Mouse (Mus musculus): ENCODE measurements around the gene Foxc2.

- TF ChIP-seq POLR2A (IDR thresholded peaks at IDR 0.05; ENCODE audit: low read depth, low read length) (no peak), CTCF (IDR thresholded peaks at IDR 0.05; ENCODE audit: borderline replicate concordance, insufficient read depth, low read length) (no peak)
These were observed 41.2 kb upstream of the Foxc2 start for GRCm38 (mm10) chr8:121074848-121075145.

Data from embryonic fibroblast, embryonic 13.5 days (primary cell).